22 mouse cellular contexts compared by ENCODE assay signal in the genomic region with DNA sequence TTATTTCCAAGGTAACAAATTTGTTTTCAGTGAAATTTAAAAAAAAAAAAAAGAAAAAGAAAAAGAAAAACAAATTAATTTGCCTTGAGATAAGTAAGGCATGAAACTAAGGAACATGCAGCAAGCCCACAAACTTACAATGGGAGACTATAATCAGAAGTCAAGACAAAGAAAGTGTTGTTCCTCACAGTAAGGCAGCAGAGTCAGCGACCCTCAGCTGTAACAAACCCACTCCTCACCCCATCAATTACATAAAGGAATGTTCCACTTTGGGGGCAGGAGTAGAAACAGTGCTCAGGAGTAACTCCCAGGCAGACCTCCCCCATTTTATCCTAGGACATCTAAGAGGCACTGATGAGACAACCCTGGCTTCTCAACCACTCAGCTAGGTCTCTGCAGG.
"Had no signal": no experiment of that assay in that cellular context is flagged by ENCODE, and none has a peak within 500 bp of the region (broad histone marks: within the 10 kb centered on the region; RNA-seq: fewer than 3 reads in every experiment).

No protein-coding gene starts in this region.

- H3K4me3 ChIP-seq: kidney, embryonic 15.5 days; limb, embryonic 15.5 days; midbrain, embryonic 10.5 days; midbrain, embryonic 13.5 days; myocyte; neural tube, embryonic 13.5 days; stomach, embryonic 15.5 days had no signal

- DNase-seq: kidney, adult 8-10 months; kidney, postnatal 10 days; kidney, postnatal 4 days; left cerebral cortex, postnatal 4 days; liver, postnatal 0 days; lung, embryonic 14.5 days; retina, postnatal 1 day; right cerebral cortex, postnatal 25 days; spleen, adult 18-20 months; thymus, postnatal 25 days had no signal

- H3K9ac ChIP-seq: kidney, embryonic 15.5 days; limb, embryonic 15.5 days; liver, embryonic 14.5 days; liver, postnatal 0 days; lung, embryonic 14.5 days; midbrain, embryonic 13.5 days; neural tube, embryonic 13.5 days; stomach, embryonic 15.5 days had no signal

- H3K4me2 ChIP-seq: kidney, embryonic 15.5 days; limb, embryonic 15.5 days; liver, embryonic 11.5 days; lung, embryonic 14.5 days; midbrain, embryonic 13.5 days; neural tube, embryonic 13.5 days; stomach, embryonic 15.5 days had no signal

- H3K27me3 ChIP-seq: kidney, embryonic 15.5 days; limb, embryonic 15.5 days; midbrain, embryonic 13.5 days; neural tube, embryonic 13.5 days; stomach, embryonic 15.5 days had no signal

- H3K36me3 ChIP-seq: kidney, embryonic 15.5 days; limb, embryonic 15.5 days; midbrain, embryonic 10.5 days; midbrain, embryonic 13.5 days; neural tube, embryonic 13.5 days; stomach, embryonic 15.5 days had no signal

- ATAC-seq: liver, postnatal 0 days; lung, postnatal 0 days; midbrain, embryonic 13.5 days; midbrain, embryonic 16.5 days had no signal

- H3K9me3 ChIP-seq: kidney, embryonic 15.5 days; limb, embryonic 15.5 days; midbrain, embryonic 10.5 days; midbrain, embryonic 13.5 days; neural tube, embryonic 13.5 days; stomach, embryonic 15.5 days had no signal

- H3K27ac ChIP-seq: kidney, embryonic 15.5 days; limb, embryonic 15.5 days; liver, embryonic 14.5 days; macrophage; midbrain, embryonic 10.5 days; midbrain, embryonic 13.5 days; neural tube, embryonic 13.5 days; stomach, embryonic 15.5 days had no signal
